Mouse (Mus musculus) kidney, adult 2 months (tissue): ENCODE measurements around the gene Gsg1l2.

Source experiments
- CTCF ChIP-seq: fragments of 200-500 bp; conservative IDR thresholded peaks from 2 replicates; pipeline ENCODE4 v1.5.1; 2011; ENCODE audit warnings: low read depth, mild to moderate bottlenecking, control low read depth, low read length, moderate library complexity, mixed read lengths; ENCODE audit not compliant: insufficient read depth, insufficient read length
- POLR2A ChIP-seq: fragments of 200-500 bp; IDR thresholded peaks from one replicate; pipeline ENCODE4 v1.6.1; 2011; ENCODE audit warnings: low read depth, low read length, control low read depth

DNA sequence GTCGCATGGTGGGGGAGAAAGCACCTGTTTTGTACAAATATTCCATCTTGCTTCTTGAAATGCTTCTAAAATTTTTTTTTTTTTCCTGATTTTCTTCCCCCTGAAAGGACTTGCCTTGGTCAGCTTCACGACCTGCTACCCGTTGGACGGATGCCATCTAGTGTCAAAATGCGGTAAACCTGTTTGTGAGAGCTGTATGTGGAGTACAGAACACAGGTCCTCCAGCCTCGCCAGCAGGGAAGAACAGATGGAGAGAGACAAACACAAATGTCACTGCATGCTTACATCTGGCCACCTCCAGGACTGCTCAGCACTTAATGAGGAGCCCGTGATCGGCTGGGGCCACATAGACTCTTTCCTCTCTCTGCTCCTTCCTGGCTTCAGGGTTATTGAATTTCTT is 1.8 kb upstream of the Gsg1l2 start:
- no peak; the same call in 1 of the 2 replicates for TF ChIP-seq CTCF
- no peak for TF ChIP-seq POLR2A
